Mouse (Mus musculus): ENCODE data around the gene Abhd14a.

DNA sequence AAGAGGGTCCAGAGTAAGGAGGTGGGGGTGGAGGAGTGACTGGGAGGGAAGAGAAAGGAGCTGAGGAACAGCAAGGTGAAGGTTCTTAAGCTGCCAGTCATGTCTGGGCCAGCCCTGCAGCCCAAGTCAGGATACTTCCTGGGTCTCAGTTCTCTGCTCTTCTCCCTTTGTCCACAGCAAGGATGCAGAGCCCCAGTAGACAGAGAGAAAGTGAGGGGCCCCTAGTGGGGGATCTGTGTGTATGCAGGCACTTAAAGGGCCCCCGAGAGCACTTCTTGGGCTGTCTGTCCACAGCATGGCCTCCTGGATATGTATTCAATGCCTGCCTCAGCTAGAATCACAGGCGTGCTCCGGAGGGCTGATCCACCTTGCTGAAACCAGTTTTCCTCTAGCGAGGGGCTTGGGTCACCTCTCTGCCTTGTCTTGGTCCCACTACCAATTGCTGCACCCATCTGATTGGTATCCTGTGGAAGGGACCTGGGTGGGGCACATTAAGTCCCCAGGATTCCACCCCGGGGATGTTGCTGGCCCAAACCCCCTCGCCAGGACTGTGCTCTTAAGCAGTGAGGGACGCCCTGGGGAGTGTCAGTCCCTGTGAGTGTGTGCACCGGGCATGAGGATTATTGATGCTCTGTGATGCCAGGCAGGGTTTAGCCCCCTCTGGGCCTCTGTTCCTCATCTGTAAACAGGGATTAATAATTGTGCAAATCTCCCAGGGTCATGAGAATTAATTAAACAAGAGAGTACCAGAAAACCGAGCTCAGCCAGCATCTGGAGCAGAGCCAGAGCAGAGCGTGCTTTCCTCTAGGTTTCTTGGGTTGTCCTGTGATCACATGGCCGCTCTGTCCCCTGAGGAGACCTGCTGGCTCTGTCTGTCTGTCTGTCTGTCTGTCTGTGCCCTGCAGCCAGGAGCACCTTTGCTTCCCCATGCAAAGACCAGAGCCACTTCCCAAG is 52.6 kb downstream of the Abhd14a start:
- no peak for TF ChIP-seq EP300 (IDR thresholded peaks at IDR 0.05)
- TF ChIP-seq CTCF (IDR thresholded peaks at IDR 0.05) = peak; percentile 68

Measured in lung, postnatal 0 days (tissue).